25 mouse cellular contexts compared by ENCODE assay signal in genomic region chr8:116352635-116353034, GRCm38 (mm10).
"Had no signal": no experiment of that assay in that cellular context is flagged by ENCODE, and none has a peak within 500 bp of the region (broad histone marks: within the 10 kb centered on the region; RNA-seq: fewer than 3 reads in every experiment).

No protein-coding gene starts in this region.

- H3K4me3 ChIP-seq: gastrocnemius, adult 2 months; heart, adult 2 months; heart, embryonic 10.5 days; heart, embryonic 12.5 days; hindbrain, embryonic 10.5 days; hindbrain, embryonic 12.5 days; intestine, embryonic 15.5 days; layer of hippocampus, adult 2 months; left cerebral cortex, adult 2 months; limb, embryonic 10.5 days; limb, embryonic 12.5 days; liver, embryonic 12.5 days had no signal

- H3K9ac ChIP-seq: heart, embryonic 12.5 days; hindbrain, embryonic 12.5 days; hindbrain, embryonic 14.5 days; intestine, embryonic 15.5 days; limb, embryonic 12.5 days; liver, embryonic 12.5 days; liver, embryonic 14.5 days had no signal

- H3K4me1 ChIP-seq: heart, embryonic 12.5 days; hindbrain, embryonic 12.5 days; intestine, embryonic 15.5 days; limb, embryonic 10.5 days; limb, embryonic 12.5 days; liver, embryonic 12.5 days had no signal

- H3K36me3 ChIP-seq: heart, embryonic 10.5 days; heart, embryonic 12.5 days; hindbrain, embryonic 10.5 days; hindbrain, embryonic 12.5 days; intestine, embryonic 15.5 days; limb, embryonic 10.5 days; limb, embryonic 12.5 days; liver, embryonic 12.5 days had no signal

- H3K27me3 ChIP-seq: heart, embryonic 12.5 days; hindbrain, embryonic 12.5 days; intestine, embryonic 15.5 days; limb, embryonic 12.5 days; liver, embryonic 12.5 days had no signal

- H3K4me2 ChIP-seq: heart, embryonic 12.5 days; hindbrain, embryonic 12.5 days; hindbrain, embryonic 14.5 days; intestine, embryonic 15.5 days; limb, embryonic 12.5 days; liver, embryonic 12.5 days had no signal

- H3K27ac ChIP-seq: gastrocnemius, adult 2 months; heart, adult 2 months; heart, embryonic 10.5 days; hindbrain, embryonic 10.5 days; hindbrain, embryonic 12.5 days; hindbrain, embryonic 14.5 days; intestine, embryonic 15.5 days; layer of hippocampus, adult 2 months; left cerebral cortex, adult 2 months; limb, embryonic 10.5 days; limb, embryonic 12.5 days; liver, embryonic 12.5 days; liver, embryonic 14.5 days had no signal

- H3K9me3 ChIP-seq: heart, embryonic 10.5 days; hindbrain, embryonic 10.5 days; hindbrain, embryonic 12.5 days; intestine, embryonic 15.5 days; limb, embryonic 10.5 days; limb, embryonic 12.5 days; liver, embryonic 12.5 days had no signal

- ATAC-seq: forebrain, embryonic 16.5 days; hindbrain, embryonic 16.5 days; inflammation-experienced regulatory T-cells, adult 6 months; intestine, embryonic 15.5 days; intestine, postnatal 0 days; liver, embryonic 12.5 days had no signal

- DNase-seq: gastrocnemius, adult 2 months; gastrocnemius, postnatal 10 days; gastrocnemius, postnatal 25 days; heart, adult 2 months; heart, postnatal 10 days; heart, postnatal 4 days; kidney, postnatal 10 days; kidney, postnatal 4 days; lung, adult 2 months had no signal
